Mouse (Mus musculus): ENCODE data around the gene Psma7.

Psma7 gene

DNA sequence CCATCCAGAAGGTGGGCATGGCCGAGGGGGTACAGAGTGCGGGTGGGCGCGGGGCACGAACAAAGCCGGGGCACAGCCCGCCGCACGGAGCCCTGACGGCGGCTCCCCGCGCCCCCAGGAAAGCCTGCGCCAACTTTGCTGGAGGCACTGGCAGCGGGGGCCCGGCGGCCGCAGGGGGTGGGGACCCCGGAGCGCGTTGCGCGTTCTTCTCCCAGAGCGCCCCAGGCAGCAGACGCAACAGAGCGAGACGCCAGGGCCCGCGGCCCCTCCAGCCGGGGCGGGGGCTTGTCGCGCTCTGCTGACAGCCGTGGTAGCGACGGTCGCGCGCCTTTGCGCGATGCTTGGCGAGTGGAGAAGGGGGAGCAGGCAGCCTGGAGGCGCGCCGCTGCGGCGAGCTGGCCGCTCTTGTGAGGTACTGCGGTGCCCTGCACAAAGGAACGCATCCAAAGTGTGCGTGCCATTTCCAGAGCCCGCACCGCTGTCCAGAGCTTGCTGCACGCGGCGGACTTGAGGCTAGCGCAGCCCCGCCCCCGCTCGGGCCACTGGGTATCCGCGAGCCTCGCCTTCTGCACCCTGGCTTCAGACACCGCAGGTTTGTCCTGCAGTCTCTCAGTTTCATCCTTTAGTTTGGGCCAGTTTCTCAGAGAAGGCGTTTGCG, 754 bp upstream of the Psma7 start:
- DNase-seq (ENCODE audit: low spot score): peak; percentile 75

DNA sequence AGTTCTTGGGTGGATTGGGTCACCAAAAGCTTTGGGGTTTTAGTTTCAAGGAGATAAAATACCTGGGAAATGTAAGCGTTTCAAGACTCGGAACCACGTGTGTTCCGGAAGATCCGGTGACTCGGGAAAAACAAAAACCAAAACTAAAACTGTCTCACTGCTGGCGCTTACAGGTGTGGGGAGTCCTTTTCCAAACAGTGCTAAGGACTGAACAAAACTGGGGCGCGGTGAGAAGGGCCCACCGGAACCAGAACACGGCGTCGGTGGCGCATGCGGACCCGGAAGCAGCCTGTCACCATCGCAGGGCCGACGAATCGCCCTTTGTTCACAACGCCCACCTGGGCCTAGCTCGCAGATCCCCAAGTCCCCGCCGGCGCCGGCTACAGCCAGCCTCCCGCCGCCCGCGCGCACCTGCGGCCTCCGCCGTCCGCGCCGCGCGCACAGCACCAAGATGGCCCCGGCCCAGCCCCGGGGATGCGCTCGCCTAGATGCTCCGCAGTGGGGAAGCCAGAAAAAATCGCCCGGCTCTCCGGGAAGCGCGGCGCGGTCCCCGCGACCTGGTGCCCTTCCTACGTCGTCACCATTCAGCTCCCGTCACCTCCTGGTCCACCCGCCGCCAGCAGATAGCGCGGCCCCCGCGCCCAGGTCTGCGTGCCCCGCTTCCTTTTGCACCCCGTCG, 517 bp downstream of the Psma7 start:
- DNase-seq (ENCODE audit: low spot score): peak; percentile 56

DNA sequence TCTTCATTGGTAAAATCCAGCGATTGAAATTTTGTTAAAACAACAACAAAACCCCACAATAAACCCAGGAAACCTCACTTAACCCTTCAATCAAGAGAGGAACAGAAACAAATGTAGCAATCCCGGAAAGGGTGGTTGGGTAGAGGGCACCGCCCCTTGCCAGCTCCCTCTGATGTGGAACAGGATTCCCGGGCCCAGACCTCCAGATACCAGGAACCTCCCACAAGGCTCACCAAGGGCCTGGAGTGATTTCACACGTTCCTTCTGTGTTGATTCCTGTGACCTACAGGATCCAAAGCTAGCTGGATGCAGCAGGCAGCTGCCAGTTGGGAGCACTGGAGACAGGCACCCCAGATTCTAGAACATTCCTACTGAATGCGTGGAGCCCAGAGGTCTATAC, 1.8 kb downstream of the Psma7 start:
- DNase-seq (ENCODE audit: low spot score): no peak

DNA sequence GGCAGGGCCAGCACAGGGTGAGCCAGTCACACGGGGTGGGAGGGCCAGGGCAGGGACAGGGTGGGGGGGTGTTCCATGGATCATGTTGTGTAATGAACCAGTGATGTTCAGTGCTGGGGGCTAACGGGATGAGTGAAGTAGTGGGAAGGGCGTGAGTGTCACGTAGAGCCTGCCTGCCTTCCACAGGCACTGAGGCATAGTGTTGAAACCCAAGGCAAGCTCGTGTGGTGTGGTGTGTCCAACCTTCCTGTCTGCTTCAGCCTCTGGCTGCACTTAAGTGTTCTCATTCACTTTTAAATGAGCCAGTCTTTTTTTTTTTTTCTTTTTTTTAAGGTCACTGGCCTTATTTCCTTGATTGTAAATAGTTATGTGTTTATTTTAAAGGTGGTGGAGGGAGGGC, 7.5 kb downstream of the Psma7 start:
- DNase-seq (ENCODE audit: low spot score): no peak

DNA sequence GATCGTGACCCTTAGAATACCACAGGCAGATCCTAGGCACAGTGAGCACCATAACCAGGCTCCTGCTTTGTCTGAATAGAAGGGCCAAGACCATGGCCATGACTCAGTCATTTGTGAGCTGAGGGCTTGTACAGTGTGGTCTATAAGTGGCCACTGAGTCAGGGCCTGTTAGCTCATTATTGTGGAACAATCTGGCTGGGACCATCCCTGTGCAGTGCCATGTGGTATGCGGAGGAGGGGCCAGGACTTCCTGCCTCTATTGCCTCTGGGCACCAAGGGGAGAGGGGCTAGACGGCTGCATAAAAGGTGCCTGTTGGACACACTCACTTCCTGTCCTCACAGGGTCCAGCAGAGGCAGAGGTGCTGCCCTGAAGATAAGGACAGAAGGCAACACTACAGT, 8.3 kb downstream of the Psma7 start:
- no peak for DNase-seq (ENCODE audit: low spot score)

DNA sequence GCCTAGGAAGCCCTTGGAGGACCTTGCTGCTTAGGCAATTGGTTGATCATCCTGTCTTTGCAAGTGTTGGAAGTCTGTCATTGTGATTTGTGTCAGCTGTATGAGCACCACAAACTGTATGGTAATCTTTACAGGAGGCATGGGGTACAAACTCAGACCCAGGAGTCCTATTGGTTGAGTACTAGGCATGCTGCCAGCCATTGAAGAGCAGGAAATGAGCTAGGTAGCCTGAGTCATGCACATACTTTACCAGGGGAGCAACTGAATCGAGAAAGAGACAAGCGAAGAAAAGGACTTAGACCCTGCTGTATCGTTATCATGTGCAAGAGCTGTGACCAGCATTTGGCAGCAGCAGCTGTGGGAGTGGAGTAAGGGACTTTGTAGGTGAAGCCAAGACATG, 9.3 kb downstream of the Psma7 start:
- no peak for DNase-seq (ENCODE audit: low spot score)

DNA sequence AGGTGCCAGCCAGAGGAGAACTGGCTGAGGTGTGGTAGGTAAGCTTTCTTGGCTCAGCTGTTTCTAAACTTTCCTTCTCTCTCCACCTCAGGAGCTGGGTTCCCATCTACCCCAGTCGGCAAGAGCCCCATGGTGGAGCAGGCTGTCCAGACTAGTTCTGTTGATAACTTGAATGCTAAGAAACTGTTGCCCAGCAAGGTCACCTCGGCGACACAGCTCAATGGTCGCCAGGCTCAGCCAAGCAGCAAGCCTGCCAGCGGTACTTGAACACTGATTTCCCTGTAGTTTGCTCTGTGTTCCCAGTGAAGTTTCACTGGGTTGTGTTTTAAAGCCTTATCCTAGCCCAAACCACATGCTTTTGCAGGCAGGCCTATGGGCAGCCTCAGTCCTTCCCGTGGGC, 11.0 kb downstream of the Psma7 start:
- no peak for DNase-seq (ENCODE audit: low spot score)

DNA sequence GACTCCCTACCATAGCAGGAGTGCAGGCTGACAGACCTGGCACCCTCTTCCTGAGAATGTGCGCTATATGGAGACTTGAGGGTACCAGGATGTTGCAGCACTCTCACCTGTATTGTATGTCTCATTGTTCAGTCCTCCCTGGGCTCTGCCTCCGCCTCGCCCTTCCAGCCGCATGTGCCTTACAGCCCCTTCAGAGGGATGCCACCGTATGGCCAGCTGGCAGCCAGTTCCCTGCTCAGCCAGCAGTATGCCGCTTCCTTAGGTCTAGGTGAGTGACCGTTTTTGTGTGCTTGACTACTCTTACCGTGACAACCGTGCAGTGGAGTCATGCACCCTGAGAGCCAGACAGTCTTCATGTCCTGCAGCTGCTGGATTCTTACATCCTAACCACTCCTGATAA, 14.5 kb downstream of the Psma7 start:
- DNase-seq (ENCODE audit: low spot score): no peak

DNA sequence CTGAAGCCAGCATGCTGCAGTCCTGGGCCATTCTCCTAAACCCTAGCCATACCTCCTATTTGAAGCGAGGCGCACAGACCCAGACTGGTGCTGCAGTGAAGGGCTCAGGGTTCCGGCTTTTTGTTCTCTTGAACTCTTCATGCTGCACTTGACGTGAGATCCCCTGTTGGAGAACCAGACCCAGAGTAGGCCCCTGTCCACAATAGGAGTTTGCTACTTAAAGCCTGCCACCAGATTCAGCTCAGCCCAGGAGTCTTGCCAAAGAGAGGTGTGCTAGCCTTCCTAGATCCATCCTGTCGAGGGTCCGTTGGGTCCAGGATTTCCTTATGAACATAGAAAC, 16.4 kb downstream of the Psma7 start:
- DNase-seq (ENCODE audit: low spot score): no peak

DNA sequence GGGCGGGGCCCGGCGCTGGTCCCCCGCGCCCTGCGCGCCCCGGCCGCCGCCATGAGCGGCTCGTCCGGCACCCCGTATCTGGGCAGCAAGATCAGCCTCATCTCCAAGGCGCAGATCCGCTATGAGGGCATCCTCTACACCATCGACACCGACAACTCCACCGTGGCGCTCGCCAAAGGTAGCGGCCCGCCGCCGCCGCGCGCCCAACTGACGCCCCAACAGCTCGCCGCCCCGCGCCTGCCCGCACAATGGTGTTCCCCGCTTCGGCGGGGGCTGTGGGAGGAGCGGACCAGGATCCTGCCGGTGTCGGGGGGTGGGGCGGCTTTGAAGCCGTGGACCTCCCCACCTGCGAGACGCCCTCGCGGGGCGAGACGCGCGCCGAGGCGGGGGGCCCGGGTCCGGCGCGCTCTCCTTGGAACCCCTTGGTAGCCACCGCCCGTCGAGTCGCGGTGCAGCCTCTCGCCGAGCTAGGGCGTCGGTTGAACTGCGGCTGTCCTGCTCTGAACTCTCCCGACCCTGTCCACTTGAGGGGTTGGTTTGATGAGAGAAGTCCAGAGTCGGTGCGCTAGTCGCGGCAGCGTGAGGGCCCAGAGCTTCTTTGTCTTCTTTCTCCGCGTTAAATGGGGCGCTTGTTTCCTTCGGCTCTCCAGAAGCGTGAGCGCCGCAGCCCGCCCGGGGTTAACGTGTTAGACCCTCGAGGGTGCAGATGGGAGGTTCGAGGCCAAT, 16.9 kb downstream of the Psma7 start:
- DNase-seq (ENCODE audit: low spot score): peak; percentile 41

DNA sequence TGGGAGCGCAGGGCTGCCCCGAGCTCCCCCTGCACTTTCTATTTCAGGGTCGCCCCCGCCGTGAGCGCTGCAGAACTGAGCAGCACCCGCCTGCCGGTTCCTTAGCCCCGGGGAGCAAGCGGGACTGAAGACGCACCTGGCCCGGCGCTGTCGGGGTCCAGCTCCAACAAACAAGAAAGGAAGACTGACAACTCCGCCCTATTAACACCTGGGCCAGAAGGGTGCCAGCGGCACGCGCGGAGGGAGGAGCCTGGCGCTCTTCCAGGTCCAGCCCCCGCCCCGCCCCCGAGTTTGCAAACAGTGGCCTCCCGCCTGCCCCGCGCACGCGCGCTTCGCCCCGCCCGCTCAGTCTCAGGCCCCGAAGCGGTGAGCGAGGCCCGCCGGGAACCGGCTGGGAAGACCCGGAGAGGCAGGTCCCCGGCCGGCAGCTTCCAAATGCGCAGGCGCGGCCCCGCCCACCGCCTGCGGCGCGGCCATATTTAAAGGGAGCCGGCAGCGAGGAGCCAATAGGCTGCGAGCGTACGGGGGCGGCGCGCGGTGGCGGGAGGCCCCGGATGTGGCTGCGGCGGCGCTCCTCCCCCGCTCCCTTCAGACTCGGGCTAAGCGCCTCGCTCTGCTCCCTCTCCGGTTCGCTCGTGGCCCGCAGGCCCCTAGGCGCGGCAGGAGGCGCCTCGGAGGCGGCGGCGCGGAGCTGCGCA, 17.7 kb downstream of the Psma7 start, which contains the start of gene Lsm14b:
Gene Lsm14b, plus strand, starts transcription at position 587 of the 698 bp plus-strand sequence.
- DNase-seq (ENCODE audit: low spot score): peak; percentile 98

DNA sequence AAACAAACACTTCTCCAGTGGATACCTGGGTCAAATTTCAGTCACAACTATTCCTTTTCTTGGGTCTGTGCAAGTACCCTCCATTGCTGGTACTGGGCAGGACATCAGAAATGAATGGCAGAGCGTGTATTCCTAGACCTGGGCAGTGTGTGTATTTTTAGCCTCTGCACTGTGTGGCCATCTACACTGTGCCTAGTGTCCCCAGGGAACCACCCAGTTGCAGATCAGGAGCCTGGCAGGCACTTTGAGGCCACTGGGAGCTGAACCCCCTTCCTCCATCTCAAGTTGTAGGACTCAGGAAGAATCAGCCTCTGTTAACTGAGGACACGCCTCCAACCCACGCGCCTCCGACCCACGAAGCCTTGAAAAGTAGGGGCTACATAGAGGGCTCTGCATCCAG, 19.5 kb downstream of the Psma7 start:
- DNase-seq (ENCODE audit: low spot score): no peak

DNA sequence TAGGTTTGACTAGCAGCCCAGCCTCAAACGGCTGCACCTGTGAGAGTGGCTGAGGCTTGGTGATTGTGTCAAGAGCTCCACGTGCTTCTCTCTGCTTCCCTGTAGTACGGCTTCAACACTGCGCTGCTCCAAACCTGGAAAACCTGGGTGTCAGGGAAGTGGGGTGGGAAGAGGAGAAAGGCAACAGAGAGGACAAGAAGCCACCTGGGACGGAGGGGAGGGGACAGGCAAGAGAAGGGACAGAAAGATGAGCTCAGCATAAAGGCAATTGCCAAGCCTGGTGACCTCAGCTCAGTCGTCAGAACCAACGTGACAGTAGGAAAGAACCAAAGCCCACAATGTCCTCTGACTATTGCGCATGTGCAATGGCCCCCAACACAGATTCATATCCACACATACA, 21.3 kb downstream of the Psma7 start:
- DNase-seq (ENCODE audit: low spot score): no peak

DNA sequence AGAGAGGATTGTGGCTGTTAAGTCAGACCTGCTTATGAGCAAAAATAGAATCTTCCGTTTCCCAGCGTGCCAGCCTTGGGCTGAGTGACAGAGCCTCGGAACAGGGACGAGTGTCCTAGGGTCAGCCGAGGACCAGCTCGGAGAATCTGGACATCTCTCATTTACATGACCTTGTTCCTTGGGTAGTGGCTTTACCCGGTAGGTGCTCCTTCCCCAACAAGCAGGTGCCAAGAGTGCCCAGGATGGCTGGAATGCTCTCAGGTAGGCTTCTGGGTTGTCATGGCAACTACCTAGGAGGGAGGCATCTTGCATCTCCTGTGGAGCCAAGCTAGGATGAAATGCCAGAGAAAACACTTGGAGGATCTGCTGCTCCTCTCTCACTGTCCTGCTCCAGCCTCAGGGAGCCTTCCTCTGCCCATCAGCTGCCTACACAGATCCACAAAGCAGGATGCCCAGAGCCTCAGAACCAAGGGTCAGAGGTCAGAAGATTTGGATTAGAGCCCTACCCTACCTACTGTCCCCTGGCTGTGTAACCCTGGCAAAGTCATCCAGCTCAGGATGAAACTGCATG, 22.1 kb downstream of the Psma7 start:
- no peak for DNase-seq (ENCODE audit: low spot score)

DNA sequence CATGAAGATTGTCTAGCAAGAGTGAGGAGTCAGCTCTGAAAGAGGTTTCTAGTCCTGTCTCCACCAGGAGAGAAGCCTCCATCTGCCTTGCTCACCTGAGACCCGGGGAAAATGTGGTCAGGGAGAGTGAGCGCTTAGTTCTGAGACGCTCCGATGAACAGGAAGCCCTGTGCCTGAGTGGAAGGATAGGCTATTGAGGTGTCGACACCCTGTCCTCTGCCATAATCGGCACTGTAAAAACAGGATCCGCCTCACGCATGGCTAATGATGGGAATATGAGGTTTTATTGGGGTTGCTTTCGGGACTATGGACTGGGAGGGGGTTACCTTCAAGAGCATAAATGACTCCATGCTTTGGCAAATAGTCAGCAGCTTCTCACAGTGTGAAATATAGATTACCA, 23.7 kb downstream of the Psma7 start:
- DNase-seq (ENCODE audit: low spot score): no peak

DNA sequence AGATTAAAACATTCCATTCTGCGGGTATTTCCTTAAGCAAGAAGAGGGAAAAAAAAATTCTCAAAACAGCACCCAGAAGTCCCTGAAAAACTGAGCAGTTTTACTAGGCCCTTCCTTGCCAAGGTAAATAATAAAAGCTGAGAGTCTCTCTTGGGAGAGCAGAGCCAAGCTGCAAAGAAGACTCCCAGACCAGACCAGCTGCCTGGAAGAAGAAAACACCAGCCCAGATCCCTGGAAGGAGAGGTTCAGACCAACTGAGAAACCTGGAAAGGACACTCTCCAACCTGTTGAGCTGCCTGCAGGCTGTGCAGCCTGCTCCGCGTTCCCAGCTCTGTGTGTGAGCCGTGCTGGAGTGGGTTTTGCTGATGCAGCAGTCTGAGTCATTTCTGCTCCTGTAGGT, 24.6 kb downstream of the Psma7 start:
- no peak for DNase-seq (ENCODE audit: low spot score)

DNA sequence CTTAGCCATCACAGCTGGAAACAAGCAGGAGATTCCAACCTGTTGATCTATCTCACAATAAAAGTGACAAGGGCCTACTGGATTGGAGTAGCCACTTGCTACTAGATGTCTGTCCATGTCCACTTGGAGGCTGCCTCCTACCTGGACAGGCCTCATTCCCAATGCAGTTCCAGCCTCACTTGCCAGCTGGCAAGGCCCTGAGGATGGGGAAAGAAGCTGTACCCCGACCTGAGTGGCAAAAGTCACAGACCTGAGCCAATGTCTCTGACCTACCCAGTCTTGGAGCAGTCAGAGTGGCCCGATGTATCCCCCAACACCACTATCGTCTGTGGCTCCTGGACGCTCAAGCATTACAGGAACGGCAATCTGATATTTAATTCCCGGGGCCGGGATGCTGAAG, 28.5 kb downstream of the Psma7 start:
- DNase-seq (ENCODE audit: low spot score): no peak

DNA sequence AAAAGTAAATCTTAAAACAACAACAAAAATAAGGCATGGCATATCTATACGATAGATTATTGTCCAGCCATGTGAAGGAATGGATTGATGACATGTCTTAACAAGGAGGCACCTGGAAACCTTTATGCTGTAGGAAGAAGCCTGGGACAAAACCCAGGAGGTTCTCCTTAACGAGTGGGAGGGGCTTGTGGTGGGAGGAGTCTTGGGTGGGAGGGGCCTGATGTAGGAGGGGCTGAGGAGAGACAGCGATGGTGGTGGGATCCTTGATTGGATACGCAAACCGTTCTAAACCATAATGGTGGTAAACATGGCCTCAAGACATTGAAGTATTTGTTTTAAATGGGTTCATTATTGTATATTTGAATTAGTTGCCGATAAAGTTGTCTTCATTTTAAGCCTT, 30.9 kb downstream of the Psma7 start:
- no peak for DNase-seq (ENCODE audit: low spot score)

DNA sequence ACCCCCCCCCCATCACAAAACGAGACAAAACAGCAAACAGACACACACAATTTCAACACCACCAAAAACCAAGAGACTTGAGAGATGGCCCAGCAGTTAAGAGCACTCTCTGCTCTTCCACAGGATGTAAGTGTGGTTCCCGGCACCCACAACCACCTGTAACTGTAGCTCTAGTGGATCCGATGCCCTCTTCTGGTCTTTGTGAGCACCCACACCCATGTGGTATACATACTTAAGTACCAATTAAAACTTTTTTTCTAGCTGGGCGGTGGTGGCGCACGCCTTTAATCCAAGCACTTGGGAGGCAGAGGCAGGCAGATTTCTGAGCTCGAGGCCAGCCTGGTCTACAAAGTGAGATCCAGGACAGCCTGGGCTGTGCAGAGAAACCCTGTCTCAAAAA, 31.5 kb downstream of the Psma7 start:
- DNase-seq (ENCODE audit: low spot score): no peak

DNA sequence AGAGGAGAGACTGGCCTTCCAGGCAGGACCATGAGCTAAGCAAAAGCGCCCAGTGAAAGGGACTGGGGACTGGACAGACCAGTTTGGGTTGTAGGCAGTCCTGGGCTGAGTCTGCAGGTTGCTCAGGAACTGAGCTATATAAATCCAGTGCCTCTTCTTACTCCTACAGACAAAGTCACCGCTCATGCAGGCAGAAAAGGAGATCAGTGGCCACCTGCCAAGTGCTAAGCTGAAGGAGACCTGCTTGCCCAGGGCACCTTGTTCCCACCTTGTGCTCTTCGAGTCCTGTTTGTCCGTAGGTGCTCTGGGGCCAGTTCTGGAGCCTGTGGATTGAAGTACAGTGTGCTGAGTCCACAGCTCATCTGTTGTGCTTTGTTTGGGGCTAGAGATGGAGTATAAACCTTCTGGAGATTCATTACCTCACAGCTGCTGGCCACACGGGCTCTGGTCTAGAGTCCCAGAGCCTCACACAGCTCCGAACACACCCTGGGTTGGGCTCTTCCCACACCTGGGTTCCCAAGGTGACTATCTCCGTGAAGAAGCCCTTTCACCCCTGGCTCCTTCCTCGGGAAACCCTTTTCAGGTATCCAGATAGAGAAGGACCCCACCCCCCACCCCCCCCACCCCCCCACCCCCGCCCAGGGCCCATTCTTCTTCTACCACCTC, 35.7 kb downstream of the Psma7 start:
- DNase-seq (ENCODE audit: low spot score): no peak

DNA sequence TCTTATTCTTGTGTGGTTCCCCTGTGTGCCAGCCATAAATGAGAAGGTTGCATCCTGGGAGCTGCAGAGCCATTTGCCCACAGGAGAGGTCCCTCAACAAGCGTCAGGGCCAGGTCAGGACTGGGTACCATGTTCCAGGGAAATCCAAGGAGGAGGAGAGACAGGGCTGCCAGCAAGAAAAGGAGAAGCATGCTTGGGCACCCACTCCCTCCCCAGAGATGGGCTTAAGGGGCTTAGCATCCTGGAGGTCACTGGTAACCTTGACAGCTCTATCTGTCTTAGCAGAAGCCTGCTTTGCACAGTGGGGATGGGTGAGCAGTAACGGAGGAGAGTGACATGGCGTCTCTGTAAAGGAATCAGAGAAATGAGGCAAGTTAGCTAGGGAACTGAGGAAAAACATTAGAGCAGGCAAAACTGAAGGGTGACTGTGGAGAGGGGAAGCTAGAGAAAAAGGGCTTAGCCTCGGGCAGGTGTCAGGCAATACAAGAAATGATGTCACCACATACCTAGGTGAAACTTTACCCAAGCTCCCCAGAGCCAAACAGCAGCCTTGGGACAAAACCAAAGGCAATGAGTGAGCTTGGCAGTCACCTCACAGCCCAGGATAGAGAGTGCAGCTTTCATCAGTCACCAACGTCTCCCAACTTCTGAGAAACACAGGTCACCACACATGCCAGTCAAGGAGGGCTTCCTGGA, 36.4 kb downstream of the Psma7 start:
- DNase-seq (ENCODE audit: low spot score): no peak

Data from retina, embryonic 14.5 days (tissue).